Mouse (Mus musculus) intestine, embryonic 14.5 days (tissue): Measurements from ENCODE around the gene Slc29a1. TPM values are rescaled to one million over a fixed set of nuclear protein-coding genes. Genes with fewer than 3 reads are reported as not detected.

Experiments
- ATAC-seq: fragments of 200-750 bp; cut with Nextera tagmentation; replicated peaks from 2 replicates; pipeline ENCODE4 v1.8.0; 2017; ENCODE audit warnings: low read depth, moderate number of reproducible peaks, moderate TSS enrichment, moderate library complexity; ENCODE audit not compliant: low FRiP score, low TSS enrichment
- DNase-seq: peaks from one replicate; pipeline ENCODE4 v3.0.0-alpha.2; 2018; ENCODE audit warnings: low spot score
- H3K27ac ChIP-seq: fragments of 300-500 bp; sonication (generic); 2 replicates; pipeline ENCODE4 v1.5.1; 2014; ENCODE audit warnings: low read depth, mild to moderate bottlenecking, control low read depth
- H3K27me3 ChIP-seq: fragments of 300-500 bp; sonication (generic); replicated peaks from 2 replicates; pipeline ENCODE4 v1.6.1; 2014; ENCODE audit warnings: low read length, control low read depth; ENCODE audit not compliant: control insufficient read depth, insufficient read depth
- H3K36me3 ChIP-seq: fragments of 300-500 bp; sonication (generic); 2 replicates; pipeline ENCODE4 v1.6.1; 2014; ENCODE audit warnings: low read length, control low read depth; ENCODE audit not compliant: control insufficient read depth, insufficient read depth
- H3K4me1 ChIP-seq: fragments of 300-500 bp; sonication (generic); replicated peaks from 2 replicates; pipeline ENCODE4 v1.6.1; 2014; ENCODE audit warnings: low read length, control low read depth, mixed read lengths; ENCODE audit not compliant: control insufficient read depth, insufficient read depth
- H3K4me2 ChIP-seq: fragments of 300-500 bp; sonication (generic); 2 replicates; pipeline ENCODE4 v1.6.1; 2014; ENCODE audit warnings: low read length
- H3K4me3 ChIP-seq: fragments of 300-500 bp; sonication (generic); 2 replicates; pipeline ENCODE4 v1.5.1; 2014; ENCODE audit warnings: low read depth, low read length, control low read depth, mixed read lengths
- H3K9ac ChIP-seq: fragments of 300-500 bp; sonication (generic); 2 replicates; pipeline ENCODE4 v1.6.1; 2014; ENCODE audit warnings: mild to moderate bottlenecking, low read length
- H3K9me3 ChIP-seq: fragments of 300-500 bp; sonication (generic); 2 replicates; pipeline ENCODE4 v1.6.1; 2016; ENCODE audit warnings: low read length, control low read depth; ENCODE audit not compliant: control insufficient read depth
- WGBS: fragments of 180-500 bp; shearing (Covaris S2); extraction: QIAGEN DNeasy Blood & Tissue Kit; methylation state at CpG from one replicate; pipeline ENCODE4 v1.1.7; 2014; 5-methylcytosine and 5-hydroxymethylcytosine counted together
- polyA plus RNA-seq: library from polyadenylated mRNA; unstranded; fragments of >200 nt; fragmentation: Nextera tagmentation; extraction: Ambion mirVana; gene quantifications from 2 replicates; pipeline ENCODE4 v1.2.1, GENCODE M21; 2014

Slc29a1 gene
- polyA plus RNA-seq, 1 experiment from 2014 or later: 82.7 TPM

- ATAC-seq: no peak
These were observed 3.6 kb upstream of the Slc29a1 start for GRCm38 (mm10) chr17:45602984-45603383.

GRCm38 (mm10) chr17:45601877-45602304 is 2.5 kb upstream of the Slc29a1 start, which contains the start of gene Mymx:
Gene Mymx, minus strand, starts transcription at chr17:45602102.
- Histone ChIP-seq H3K4me2 (peak within 1 kb of the TSS; percentile 3; the same call in 1 of the 2 replicates), H3K27ac (no peak within 1 kb of the TSS), H3K27me3 (peaks cover 4% of the 10 kb centered on the region; the same call in 1 of the 2 replicates), H3K4me1 (peaks cover 28% of the 10 kb centered on the region), H3K36me3 (no peaks in the 10 kb centered on the region), H3K4me3 (no peak within 1 kb of the TSS), H3K9ac (no peak within 1 kb of the TSS), H3K9me3 (no peaks in the 10 kb centered on the region)
- DNase-seq: no peak
- ATAC-seq: no peak
- 35% methylated on average over 6 of the region's 6 CpGs for WGBS

More at GRCm38 (mm10) chr17:45602984-45603383, 3.6 kb upstream of the Slc29a1 start:
- H3K4me2 ChIP-seq: no peak overlapping the region
- H3K9ac ChIP-seq: no peak overlapping the region
- H3K9me3 ChIP-seq: no peaks in the 10 kb centered on the region
- H3K27me3 ChIP-seq: peaks cover 4% of the 10 kb centered on the region; the same call in 1 of the 2 replicates
- no peak for DNase-seq
- 85% methylated on average over 3 of the region's 3 CpGs for WGBS
- peaks cover 24% of the 10 kb centered on the region for H3K4me1 ChIP-seq
- no peak overlapping the region for H3K27ac ChIP-seq
- no peak overlapping the region for H3K4me3 ChIP-seq
- no peaks in the 10 kb centered on the region for H3K36me3 ChIP-seq

GRCm38 (mm10) chr17:45601325-45601724 is 1.9 kb upstream of the Slc29a1 start:
- Histone ChIP-seq H3K4me2 (peak overlapping the region; percentile 3; the same call in 1 of the 2 replicates), H3K36me3 (no peaks in the 10 kb centered on the region), H3K4me3 (no peak overlapping the region), H3K27me3 (peaks cover 4% of the 10 kb centered on the region; the same call in 1 of the 2 replicates), H3K9me3 (no peaks in the 10 kb centered on the region), H3K9ac (no peak overlapping the region), H3K4me1 (peaks cover 34% of the 10 kb centered on the region), H3K27ac (no peak overlapping the region)
- DNase-seq: peak; percentile 56
- WGBS: 17% methylated on average over 22 of the region's 22 CpGs
- no peak for ATAC-seq

- ATAC-seq (no peak), DNase-seq (no peak)
- Histone ChIP-seq H3K36me3 (no peaks in the 10 kb centered on the region), H3K4me1 (peaks cover 42% of the 10 kb centered on the region), H3K27ac (no peak overlapping the region), H3K9me3 (no peaks in the 10 kb centered on the region), H3K9ac (no peak overlapping the region), H3K4me3 (no peak overlapping the region), H3K4me2 (no peak overlapping the region), H3K27me3 (peaks cover 4% of the 10 kb centered on the region; the same call in 1 of the 2 replicates)
- 71% methylated on average over 8 of the region's 8 CpGs for WGBS
These were observed 861 bp upstream of the Slc29a1 start for GRCm38 (mm10) chr17:45600267-45600666.

GRCm38 (mm10) chr17:45598891-45599290 is 515 bp downstream of the Slc29a1 start:
- Histone ChIP-seq H3K27ac (no peak overlapping the region; the same call in 1 of the 2 replicates), H3K4me1 (peaks cover 56% of the 10 kb centered on the region), H3K4me3 (no peak overlapping the region; the same call in 1 of the 2 replicates), H3K36me3 (no peaks in the 10 kb centered on the region), H3K27me3 (peaks cover 6% of the 10 kb centered on the region; the same call in 1 of the 2 replicates), H3K9me3 (no peaks in the 10 kb centered on the region), H3K9ac (no peak overlapping the region), H3K4me2 (peak overlapping the region; percentile 61)
- 0 out of 2 replicates have a peak, but pooled peaks have one; percentile 13 for ATAC-seq
- WGBS: 35% methylated on average over 3 of the region's 3 CpGs
- DNase-seq: no peak

GRCm38 (mm10) chr17:45598376-45598775 is 1.0 kb downstream of the Slc29a1 start:
- Histone ChIP-seq H3K4me2 (no peak overlapping the region), H3K9me3 (no peaks in the 10 kb centered on the region), H3K9ac (no peak overlapping the region), H3K36me3 (no peaks in the 10 kb centered on the region), H3K4me3 (no peak overlapping the region), H3K27me3 (peaks cover 6% of the 10 kb centered on the region; the same call in 1 of the 2 replicates), H3K4me1 (peaks cover 61% of the 10 kb centered on the region), H3K27ac (no peak overlapping the region)
- ATAC-seq (no peak), DNase-seq (no peak)
- 87% methylated on average over 2 of the region's 2 CpGs for WGBS

- H3K4me3 ChIP-seq: no peak overlapping the region
- H3K9me3 ChIP-seq: no peaks in the 10 kb centered on the region
- peaks cover 6% of the 10 kb centered on the region; the same call in 1 of the 2 replicates for H3K27me3 ChIP-seq
- peaks cover 67% of the 10 kb centered on the region for H3K4me1 ChIP-seq
- DNase-seq: no peak
- H3K4me2 ChIP-seq: no peak overlapping the region
- no peak overlapping the region for H3K9ac ChIP-seq
- no peaks in the 10 kb centered on the region for H3K36me3 ChIP-seq
- H3K27ac ChIP-seq: no peak overlapping the region
- no peak for ATAC-seq
- WGBS: 34% methylated on average over 3 of the region's 3 CpGs
These were observed 1.6 kb downstream of the Slc29a1 start for GRCm38 (mm10) chr17:45597787-45598186.

GRCm38 (mm10) chr17:45596631-45597396 is 2.6 kb downstream of the Slc29a1 start:
- Histone ChIP-seq H3K27ac (0 out of 2 replicates have a peak overlapping the region, but pooled peaks have one; percentile 16), H3K4me2 (no peak overlapping the region), H3K4me3 (no peak overlapping the region), H3K27me3 (peaks cover 6% of the 10 kb centered on the region; the same call in 1 of the 2 replicates), H3K36me3 (no peaks in the 10 kb centered on the region), H3K9me3 (no peaks in the 10 kb centered on the region), H3K4me1 (peaks cover 70% of the 10 kb centered on the region), H3K9ac (no peak overlapping the region)
- ATAC-seq (0 out of 2 replicates have a peak, but pooled peaks have one; percentile 33), DNase-seq (peak; percentile 80)
- 46% methylated on average over 11 of the region's 11 CpGs for WGBS
